Mouse (Mus musculus) layer of hippocampus, adult 9-10 months (tissue): ENCODE measurements around the gene Ly6g6c.
A peak's percentile ranks its signal among the peaks of the same experiment; 100 is the strongest.

ENCODE experiments used
- DNase-seq: peaks from one replicate; pipeline ENCODE4 v3.0.0; 2022; ENCODE audit warnings: low spot score

The Ly6g6c gene

GRCm38 (mm10) chr17:35083929-35084497 lies 18.8 kb downstream of the Ly6g6c start:
- no peak for DNase-seq

- DNase-seq = no peak
Observed at GRCm38 (mm10) chr17:35085208-35085865, 20.1 kb downstream of the Ly6g6c start, which contains the start of gene Ly6g6f. Gene Ly6g6f (minus strand): TSS chr17:35085610.

DNA sequence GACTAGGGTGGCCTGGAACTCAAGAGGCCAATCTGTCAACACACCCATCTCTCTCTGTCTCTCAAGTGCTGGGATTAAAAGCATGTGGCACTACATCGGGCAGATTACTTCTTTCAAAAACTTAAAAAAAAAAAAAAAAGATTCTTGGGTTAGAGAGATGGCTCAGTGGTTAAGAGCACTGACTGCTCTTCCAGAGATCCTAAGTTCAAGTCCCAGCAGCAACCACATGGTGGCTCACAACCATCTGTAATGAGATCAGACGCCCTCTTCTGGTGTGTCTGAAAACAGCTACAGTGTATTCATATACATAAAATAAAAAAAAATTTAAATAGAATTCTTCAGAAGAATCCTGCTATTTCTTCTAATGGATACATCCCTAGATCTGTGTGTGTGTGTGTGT lies 23.0 kb downstream of the Ly6g6c start:
- no peak for DNase-seq

DNA sequence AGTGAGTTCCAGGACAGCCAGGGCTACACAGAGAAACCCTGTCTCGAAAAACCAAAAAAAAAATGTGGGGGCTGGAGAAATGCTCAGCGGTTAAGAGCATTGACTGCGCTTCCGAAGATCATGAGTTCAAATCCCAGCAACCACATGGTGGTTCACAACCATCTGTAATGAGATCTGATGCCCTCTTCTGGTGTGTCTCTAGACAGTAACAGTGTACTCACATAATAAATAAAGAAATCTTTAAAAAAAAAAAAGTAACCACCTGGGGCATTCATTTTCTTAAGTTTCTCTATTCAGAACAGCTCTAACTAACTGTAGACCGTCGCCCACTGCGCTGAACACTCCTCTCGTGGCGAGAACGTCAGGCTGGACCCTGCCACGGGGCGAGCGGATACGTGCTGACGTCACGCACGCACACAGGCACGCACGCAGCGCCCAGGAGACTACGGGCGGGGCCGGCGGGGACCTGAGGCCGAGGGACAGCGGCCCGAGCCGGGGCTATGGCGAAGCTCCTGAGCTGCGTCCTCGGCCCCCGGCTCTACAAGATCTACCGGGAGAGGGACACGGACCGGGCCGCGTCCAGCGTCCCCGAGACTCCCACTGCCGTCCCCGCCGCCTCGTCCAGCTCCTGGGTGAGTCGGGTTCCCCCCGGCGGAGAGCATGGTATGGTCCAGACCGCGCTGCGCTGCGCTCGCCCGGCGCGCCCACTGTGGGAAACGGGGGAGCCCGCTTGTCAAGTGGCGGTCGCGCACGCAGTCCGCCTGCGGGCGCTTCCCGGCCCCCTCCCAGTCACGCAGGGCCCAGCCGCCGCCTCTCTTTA lies 23.8 kb downstream of the Ly6g6c start, which contains the start of gene Abhd16a:
TSS of gene Abhd16a (plus strand) at position 439 of the 820 bp plus-strand sequence.
- peak; percentile 86 for DNase-seq

DNA sequence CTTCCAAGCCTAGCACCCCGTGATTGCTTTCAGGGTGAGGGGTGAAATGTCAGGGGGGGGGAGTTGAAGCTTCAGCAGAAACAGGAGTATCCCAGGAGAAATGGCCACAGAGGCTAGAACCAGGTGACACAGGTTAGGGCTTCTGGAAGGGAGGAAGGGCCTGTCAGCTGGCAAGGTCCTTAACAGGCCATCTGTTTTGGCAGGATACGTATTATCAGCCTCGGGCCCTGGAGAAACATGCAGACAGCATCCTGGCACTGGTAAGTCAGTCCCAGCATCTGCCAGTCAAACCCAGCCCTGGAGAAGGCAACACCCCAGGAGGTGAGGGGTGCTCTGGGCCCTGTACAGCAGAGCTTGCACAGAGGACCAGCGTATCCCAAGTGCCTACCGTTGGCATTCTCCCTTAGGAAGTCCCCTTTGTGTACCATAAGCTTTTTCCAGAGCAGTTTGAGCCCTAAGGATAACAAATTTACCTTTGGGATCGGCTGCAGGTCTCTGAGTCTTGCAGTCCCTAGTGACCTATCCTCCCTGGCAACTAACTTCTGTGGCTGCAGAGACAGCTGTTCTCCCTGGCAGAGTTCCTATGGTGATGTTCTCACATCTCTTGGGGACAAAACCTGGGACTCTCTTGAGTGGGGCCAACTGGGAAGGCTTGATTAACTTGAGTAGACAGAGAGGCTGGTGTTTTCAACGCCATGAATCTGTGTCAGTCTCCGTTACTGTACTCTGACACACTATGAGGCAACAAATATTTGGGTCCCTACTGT lies 25.2 kb downstream of the Ly6g6c start:
- no peak for DNase-seq

GRCm38 (mm10) chr17:35092403-35093198 lies 27.4 kb downstream of the Ly6g6c start:
- DNase-seq = no peak

GRCm38 (mm10) chr17:35094475-35095365 lies 29.5 kb downstream of the Ly6g6c start:
- no peak for DNase-seq

DNA sequence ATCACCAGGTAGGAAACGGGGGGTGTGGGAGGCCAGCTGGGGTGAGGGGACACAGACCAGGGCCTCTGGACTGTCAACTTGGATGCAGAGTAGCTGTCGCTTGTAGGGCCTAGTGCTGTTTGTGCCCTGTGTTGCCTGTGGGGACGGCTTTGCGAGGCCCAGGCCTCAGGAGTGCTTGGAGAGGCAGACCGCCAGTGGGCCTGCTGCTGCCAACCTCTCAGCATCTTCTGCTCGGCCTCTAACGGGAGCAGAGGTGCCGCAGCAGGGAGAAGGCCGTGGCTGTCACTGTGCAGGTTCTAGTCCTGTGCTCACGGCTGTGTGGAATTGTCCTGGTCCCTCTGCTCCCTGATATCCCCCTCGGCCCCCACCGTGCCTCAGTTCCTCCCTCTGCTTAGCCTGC lies 31.4 kb downstream of the Ly6g6c start:
- DNase-seq = no peak

DNA sequence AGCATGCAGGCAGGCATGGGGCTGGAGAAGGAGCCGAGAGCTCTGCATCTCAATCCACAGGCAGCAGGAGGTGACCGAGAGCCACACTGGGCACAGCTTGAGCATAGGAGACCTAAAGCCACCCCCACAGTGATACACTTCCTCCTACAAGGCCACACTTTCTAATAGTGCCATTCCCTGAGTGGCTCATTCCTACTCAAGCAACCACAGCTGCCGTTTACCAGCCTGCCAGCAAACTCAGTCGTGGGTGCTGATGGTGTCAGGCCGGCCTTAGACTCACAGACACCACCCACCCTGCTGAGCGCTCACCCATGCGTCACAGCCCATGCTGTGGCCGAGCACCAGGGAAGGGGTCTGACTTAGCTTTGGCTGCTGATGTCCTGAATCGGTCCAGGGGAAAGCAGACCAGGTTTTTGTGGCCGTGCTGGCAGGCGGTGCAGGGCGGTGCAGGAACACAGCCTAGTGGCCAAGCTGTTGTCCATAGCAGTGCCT lies 32.0 kb downstream of the Ly6g6c start:
- no peak for DNase-seq

- DNase-seq = no peak
Observed at GRCm38 (mm10) chr17:35100196-35100765, 35.1 kb downstream of the Ly6g6c start.

- DNase-seq = no peak
Observed at GRCm38 (mm10) chr17:35101161-35101560, 36.0 kb downstream of the Ly6g6c start.

- DNase-seq = no peak
Observed at GRCm38 (mm10) chr17:35102299-35102698, 37.1 kb downstream of the Ly6g6c start.

DNA sequence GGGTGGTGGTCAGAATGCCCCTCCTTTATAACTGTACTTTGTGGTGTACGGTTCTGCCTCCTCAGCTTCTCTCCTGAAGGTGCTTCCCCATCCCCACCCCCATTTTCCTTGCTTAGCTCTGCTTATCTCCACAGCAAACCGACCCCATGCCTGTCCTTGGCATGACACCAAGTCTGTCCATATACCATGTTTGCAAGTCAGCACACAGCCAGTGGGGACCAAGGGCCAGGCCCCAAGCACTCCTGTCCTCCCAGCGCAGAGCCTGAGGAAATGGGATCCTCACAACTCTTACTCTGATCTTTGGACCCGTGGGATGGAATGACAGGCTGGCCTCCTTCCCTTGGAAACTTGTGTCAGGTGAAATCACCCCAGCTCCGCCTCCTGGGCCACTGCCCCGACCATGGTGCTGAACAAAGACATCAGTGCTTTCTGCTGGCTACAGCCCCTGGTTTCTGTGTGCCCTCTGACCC lies 38.1 kb downstream of the Ly6g6c start:
- no peak for DNase-seq

DNA sequence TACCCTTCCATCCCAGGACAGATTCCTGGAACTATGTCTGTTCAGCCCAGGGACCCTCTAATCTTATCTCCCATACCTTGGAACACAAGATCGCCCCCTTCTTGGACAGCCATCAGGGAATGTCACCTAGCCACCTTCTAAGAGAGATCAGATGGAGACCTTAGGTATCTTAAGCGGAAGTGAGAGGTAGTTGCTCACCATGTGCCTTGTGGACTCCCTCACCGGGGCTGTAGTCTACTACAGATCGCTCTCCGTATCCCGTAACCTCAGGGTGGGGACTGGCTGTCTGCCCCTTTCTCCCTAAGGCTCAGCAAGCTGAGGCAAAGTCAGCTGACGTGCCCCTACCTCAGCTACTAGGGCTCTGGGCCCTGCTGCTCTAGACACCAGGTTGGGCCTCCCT lies 38.9 kb downstream of the Ly6g6c start:
- DNase-seq = no peak

DNA sequence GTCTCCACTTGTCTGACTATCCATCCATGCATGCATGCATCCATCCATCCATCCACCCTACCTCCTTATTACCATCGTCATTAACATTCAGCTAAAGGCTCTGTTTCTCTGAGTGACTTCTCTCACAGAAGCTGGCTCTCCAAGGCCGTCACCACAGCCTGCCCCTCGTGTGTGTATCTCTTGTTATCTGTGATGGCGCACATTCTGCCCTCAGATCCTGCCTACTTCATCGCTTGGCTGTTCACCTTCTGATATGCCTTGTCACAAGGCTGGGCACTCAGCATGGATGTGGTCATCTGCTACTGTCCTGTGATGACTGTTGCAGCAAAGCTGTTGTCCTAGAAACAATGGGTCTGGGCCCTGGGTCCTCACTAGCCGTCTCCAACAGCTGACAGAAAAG lies 39.6 kb downstream of the Ly6g6c start:
- DNase-seq = no peak

DNA sequence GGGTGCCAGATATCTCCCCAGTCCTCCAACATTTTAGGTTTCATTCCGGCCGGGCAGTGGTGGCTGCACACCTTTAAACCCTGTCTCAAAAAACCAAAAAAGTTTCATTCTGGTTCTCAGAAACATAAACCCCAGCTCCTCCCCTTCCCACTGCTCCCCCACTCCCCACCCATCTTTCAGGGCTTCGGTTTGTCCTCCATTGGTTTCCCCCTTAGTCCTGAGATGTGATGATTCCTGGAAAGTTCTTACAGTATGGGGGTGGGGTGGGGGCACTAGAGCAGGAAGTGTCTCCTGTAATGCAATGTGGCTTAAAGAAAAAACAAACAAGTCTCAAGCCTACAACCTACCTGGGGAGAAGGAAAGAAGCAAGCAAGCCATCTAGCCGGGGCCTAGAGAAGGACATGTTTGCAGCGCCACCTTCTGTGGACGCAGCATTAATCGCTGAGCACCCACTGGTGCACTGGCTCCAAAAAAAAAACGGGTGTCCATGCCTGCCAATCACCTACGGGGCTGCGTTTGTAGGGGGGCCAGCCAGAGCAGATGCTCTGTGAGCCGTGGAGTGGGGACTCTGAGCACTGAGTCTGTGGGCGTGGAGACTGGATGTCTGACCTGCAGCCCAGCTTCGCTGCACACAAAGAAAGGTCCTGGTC lies 40.7 kb downstream of the Ly6g6c start:
- DNase-seq = no peak

- DNase-seq = no peak
Observed at GRCm38 (mm10) chr17:35106522-35106921, 41.3 kb downstream of the Ly6g6c start.

- no peak for DNase-seq
Observed at GRCm38 (mm10) chr17:35108097-35108496, 42.9 kb downstream of the Ly6g6c start, which contains the start of gene Ly6g5c. Gene Ly6g5c (plus strand): TSS chr17:35108279.

- DNase-seq = no peak
Observed at GRCm38 (mm10) chr17:35111774-35112173, 46.6 kb downstream of the Ly6g6c start.
